Mouse (Mus musculus) NIH3T3 (cell line): ENCODE results near the gene Rhbdl3.

Source experiments
- DNase-seq: peaks from one replicate; pipeline ENCODE4 v3.0.0-alpha.2; 2012; ENCODE audit warnings: low read depth

The Rhbdl3 gene

DNA sequence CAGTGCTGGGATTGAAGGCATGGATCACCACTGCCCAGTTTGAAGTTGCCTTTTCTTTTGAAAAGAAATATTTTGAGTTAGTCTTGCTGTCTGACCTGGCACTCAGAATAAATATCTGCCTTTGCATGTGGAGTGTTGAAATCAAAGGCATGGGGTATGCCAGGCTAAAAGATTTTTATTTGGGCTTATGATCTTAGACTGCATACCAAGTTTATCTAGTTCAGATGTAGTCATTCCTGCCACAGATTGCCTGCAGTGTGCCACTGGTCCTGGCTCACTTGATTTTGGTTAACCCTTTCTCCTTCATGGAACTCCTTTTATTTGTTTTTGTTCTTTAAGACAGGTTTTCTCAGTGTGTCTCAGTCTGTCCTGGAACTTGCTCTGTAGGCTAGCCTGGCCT lies 83.7 kb downstream of the Rhbdl3 start:
- DNase-seq: peak; percentile 20

DNA sequence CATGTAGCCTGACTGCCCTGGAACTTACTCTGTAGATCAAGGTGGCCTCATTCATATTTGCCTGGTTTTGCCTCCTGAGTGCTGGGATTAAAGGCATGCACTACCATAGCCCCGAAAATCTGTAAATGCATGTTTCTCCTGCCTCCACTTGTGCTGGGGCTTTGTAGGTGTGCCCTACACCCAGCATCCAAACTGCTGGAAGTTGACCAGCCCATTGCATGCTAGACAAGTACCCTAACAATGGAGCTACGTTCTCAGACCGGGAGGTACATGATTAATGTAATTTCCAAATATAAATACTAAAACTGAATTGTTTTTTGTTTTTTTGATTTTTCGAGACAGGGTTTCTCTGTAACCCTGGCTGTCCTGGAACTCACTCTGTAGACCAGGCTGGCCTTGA lies 84.3 kb downstream of the Rhbdl3 start:
- DNase-seq: no peak

DNA sequence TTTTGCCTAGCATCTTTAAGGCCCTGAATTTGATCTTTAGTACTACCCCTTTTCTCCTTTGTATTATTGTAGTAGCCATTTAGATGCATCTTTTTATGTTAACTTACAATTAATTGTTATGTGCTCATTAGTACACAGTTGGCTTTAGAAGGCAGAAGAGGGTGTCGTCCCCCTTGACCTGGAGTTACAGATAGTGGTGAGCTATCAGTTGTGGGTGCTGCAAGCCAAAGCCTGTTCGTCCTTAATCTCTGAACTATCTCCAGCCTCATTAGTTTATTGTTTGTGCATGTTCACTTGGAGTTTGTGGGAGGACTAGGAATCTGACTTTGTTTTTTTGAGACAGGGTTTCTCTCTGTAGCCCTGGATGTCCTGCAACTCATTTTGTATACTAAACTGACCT lies 86.1 kb downstream of the Rhbdl3 start:
- no peak for DNase-seq

- DNase-seq: no peak
These were observed 89.2 kb downstream of the Rhbdl3 start for GRCm38 (mm10) chr11:80389885-80390284.

DNA sequence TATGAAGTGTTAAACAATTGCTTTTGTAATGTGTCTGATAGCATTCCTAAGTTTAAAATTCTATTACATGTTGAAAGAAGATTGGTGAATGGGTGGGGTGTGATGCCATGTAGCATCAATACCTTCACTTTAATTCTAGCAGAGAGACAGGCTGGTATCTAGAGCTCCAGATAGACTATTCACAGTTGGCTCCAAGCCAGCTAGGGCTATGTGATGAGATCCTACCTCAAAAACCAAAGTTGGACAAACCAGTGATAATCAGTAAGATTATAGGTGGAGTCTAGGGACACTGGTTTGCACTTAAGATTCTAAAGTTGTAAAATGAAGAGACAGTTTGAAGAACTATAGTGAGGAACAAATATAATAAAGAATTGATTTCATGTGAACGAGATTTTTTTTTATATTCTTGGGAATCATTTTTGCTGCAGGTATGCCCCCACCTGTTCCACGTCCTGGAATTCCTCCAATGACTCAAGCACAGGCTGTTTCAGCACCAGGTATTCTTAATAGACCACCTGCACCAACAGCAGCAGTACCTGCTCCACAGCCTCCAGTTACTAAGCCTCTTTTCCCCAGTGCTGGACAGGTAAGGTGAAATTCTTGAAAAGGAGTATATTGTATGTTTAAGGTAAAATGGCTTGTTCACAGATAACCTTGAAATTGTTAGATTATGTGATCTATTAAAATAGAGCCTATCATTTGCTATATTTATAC lies 90.9 kb downstream of the Rhbdl3 start:
- no peak for DNase-seq

DNA sequence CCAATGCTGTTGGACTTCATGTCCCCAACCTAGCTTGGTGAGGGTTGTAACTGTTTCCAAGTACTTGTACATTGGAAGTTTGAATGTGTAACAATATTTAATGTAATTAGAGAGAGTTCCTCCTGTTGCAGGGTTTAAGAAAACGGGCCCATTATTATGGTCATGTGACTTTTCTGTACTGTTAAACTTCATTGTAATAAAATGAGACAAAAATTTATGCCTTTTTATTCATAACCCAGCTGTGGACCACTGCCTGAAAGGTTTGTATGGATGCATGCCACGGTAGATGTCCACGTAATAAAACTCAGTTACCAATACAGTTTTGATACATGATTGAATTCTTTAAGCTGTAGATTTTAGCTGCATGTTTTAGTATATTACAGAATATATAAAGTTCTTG lies 95.2 kb downstream of the Rhbdl3 start:
- no peak for DNase-seq

- DNase-seq: no peak
These were observed 95.9 kb downstream of the Rhbdl3 start for GRCm38 (mm10) chr11:80396617-80397016.
